Mouse (Mus musculus) layer of hippocampus, postnatal 25 days (tissue): Measurements from ENCODE around the gene Sod3. TPM values are rescaled to one million over a fixed set of nuclear protein-coding genes. Genes with fewer than 3 reads are reported as not detected.

Experiments
- DNase-seq, 2 experiments: peaks; one replicate each; pipeline ENCODE4 v3.0.0; 2022; ENCODE audit warnings: mixed read lengths in 2 of 2, low spot score in 1 of 2; ENCODE audit errors: extremely low spot score in 1 of 2
- total RNA-seq, 2 experiments: library from RNA; stranded (reverse); gene quantifications; 2 replicates each; pipeline ENCODE4 v1.2.3; 2021

Sod3 gene
- total RNA-seq, 2 experiments from 2014 or later = 6.1 to 6.3 TPM

- DNase-seq = no peak
These were observed 7.3 kb downstream of the Sod3 start for GRCm38 (mm10) chr5:52370901-52371300.

- no peak for DNase-seq
These were observed 12.3 kb downstream of the Sod3 start for GRCm38 (mm10) chr5:52375847-52376246.

- no peak for DNase-seq
These were observed 19.2 kb downstream of the Sod3 start for GRCm38 (mm10) chr5:52382837-52383236.

GRCm38 (mm10) chr5:52383748-52384147 is 20.2 kb downstream of the Sod3 start:
- no peak for DNase-seq

- DNase-seq = no peak
These were observed 22.4 kb downstream of the Sod3 start for GRCm38 (mm10) chr5:52386016-52386415.

- no peak for DNase-seq
These were observed 24.6 kb downstream of the Sod3 start for GRCm38 (mm10) chr5:52388092-52388749.

- DNase-seq = no peak
These were observed 26.8 kb downstream of the Sod3 start for GRCm38 (mm10) chr5:52390381-52390780.

GRCm38 (mm10) chr5:52391471-52391870 is 27.9 kb downstream of the Sod3 start:
- DNase-seq = no peak

- DNase-seq = no peak
These were observed 30.2 kb downstream of the Sod3 start for GRCm38 (mm10) chr5:52393756-52394155.

GRCm38 (mm10) chr5:52404373-52404772 is 40.8 kb downstream of the Sod3 start:
- no peak for DNase-seq

- no peak for DNase-seq
These were observed 45.2 kb downstream of the Sod3 start for GRCm38 (mm10) chr5:52408668-52409315.

GRCm38 (mm10) chr5:52410197-52410596 is 46.6 kb downstream of the Sod3 start:
- DNase-seq = no peak

GRCm38 (mm10) chr5:52411567-52411966 is 48.0 kb downstream of the Sod3 start:
- DNase-seq = no peak

GRCm38 (mm10) chr5:52415193-52415592 is 51.6 kb downstream of the Sod3 start:
- no peak for DNase-seq

- DNase-seq = no peak
These were observed 52.3 kb downstream of the Sod3 start for GRCm38 (mm10) chr5:52415917-52416316.

- DNase-seq = no peak
These were observed 52.9 kb downstream of the Sod3 start for GRCm38 (mm10) chr5:52416485-52416884.

Other genes starting within 250 kb of the Sod3 start
- gene Dhx15, start 173.3 kb upstream of the Sod3 start, total RNA-seq = 10 to 100 TPM; 87.0 to 93.2 TPM
- 10 to 100 TPM; 62.1 to 64.5 TPM for gene Ccdc149, start 107.7 kb downstream of the Sod3 start, total RNA-seq
- gene Lgi2, start 202.7 kb downstream of the Sod3 start, total RNA-seq = 10 to 100 TPM; 23.7 to 24.9 TPM